Mouse (Mus musculus): Measurements from ENCODE around the gene Ly6g6d.
A peak's percentile ranks its signal among the peaks of the same experiment; 100 is the strongest.
"Not testable (repeated sequence)": the region's sequence is repeated elsewhere in the genome, so short reads cannot be mapped to it uniquely, and the experiment has no call there.

The Ly6g6d gene

GRCm38 (mm10) chr17:35077786-35078233 is at the start of gene Ly6g6d:
Gene Ly6g6d (minus strand): TSS chr17:35078065.
- DNase-seq (ENCODE audit: low spot score in 2 of 2) = no peak

GRCm38 (mm10) chr17:35127017-35127416 is 49.2 kb upstream of the Ly6g6d start:
- DNase-seq (ENCODE audit: low spot score in 2 of 2) = no peak

GRCm38 (mm10) chr17:35126206-35126611 is 48.3 kb upstream of the Ly6g6d start, which contains the start of gene D17H6S53E:
Gene D17H6S53E (plus strand): TSS chr17:35126373.
- DNase-seq (ENCODE audit: low spot score in 2 of 2) = peak; percentile 63 to 66

GRCm38 (mm10) chr17:35125578-35125977 is 47.7 kb upstream of the Ly6g6d start:
- DNase-seq (ENCODE audit: low spot score in 2 of 2) = no peak

GRCm38 (mm10) chr17:35125081-35125480 is 47.2 kb upstream of the Ly6g6d start:
- no peak for DNase-seq (ENCODE audit: low spot score in 2 of 2)

GRCm38 (mm10) chr17:35124261-35124896 is 46.5 kb upstream of the Ly6g6d start:
- not testable (repeated sequence) for DNase-seq (ENCODE audit: low spot score in 2 of 2)

- not testable (repeated sequence) for DNase-seq (ENCODE audit: low spot score in 2 of 2)
Measured at GRCm38 (mm10) chr17:35123287-35123686, 45.4 kb upstream of the Ly6g6d start.

- peak in 1 of 2 experiments; percentile 29 for DNase-seq (ENCODE audit: low spot score in 2 of 2)
Measured at GRCm38 (mm10) chr17:35121871-35122303, 44.0 kb upstream of the Ly6g6d start, which contains the start of gene Csnk2b. Gene Csnk2b (minus strand): TSS chr17:35122053.

GRCm38 (mm10) chr17:35121143-35121799 is 43.4 kb upstream of the Ly6g6d start, which contains the start of gene Gpank1:
Gene Gpank1 (plus strand): TSS chr17:35121455.
- peak; percentile 91 to 94 for DNase-seq (ENCODE audit: low spot score in 2 of 2)

- DNase-seq (ENCODE audit: low spot score in 2 of 2) = no peak
Measured at GRCm38 (mm10) chr17:35120745-35121142, 42.9 kb upstream of the Ly6g6d start.

GRCm38 (mm10) chr17:35115046-35116019 is 37.5 kb upstream of the Ly6g6d start, which contains the start of gene Ly6g5b:
Gene Ly6g5b (minus strand): TSS chr17:35115428.
- peak in 1 of 2 experiments; percentile 48 for DNase-seq (ENCODE audit: low spot score in 2 of 2)

- DNase-seq (ENCODE audit: low spot score in 2 of 2) = no peak
Measured at GRCm38 (mm10) chr17:35111774-35112173, 33.9 kb upstream of the Ly6g6d start.

GRCm38 (mm10) chr17:35108097-35108496 is 30.2 kb upstream of the Ly6g6d start, which contains the start of gene Ly6g5c:
Gene Ly6g5c (plus strand): TSS chr17:35108279.
- no peak for DNase-seq (ENCODE audit: low spot score in 2 of 2)

- no peak for DNase-seq (ENCODE audit: low spot score in 2 of 2)
Measured at GRCm38 (mm10) chr17:35106522-35106921, 28.7 kb upstream of the Ly6g6d start.

GRCm38 (mm10) chr17:35105740-35106389 is 28.0 kb upstream of the Ly6g6d start:
- DNase-seq (ENCODE audit: low spot score in 2 of 2) = peak in 1 of 2 experiments; percentile 37

GRCm38 (mm10) chr17:35104754-35105153 is 26.9 kb upstream of the Ly6g6d start:
- DNase-seq (ENCODE audit: low spot score in 2 of 2) = no peak

- DNase-seq (ENCODE audit: low spot score in 2 of 2) = no peak
Measured at GRCm38 (mm10) chr17:35104079-35104478, 26.2 kb upstream of the Ly6g6d start.

GRCm38 (mm10) chr17:35103221-35103690 is 25.4 kb upstream of the Ly6g6d start:
- DNase-seq (ENCODE audit: low spot score in 2 of 2) = no peak

GRCm38 (mm10) chr17:35102299-35102698 is 24.4 kb upstream of the Ly6g6d start:
- no peak for DNase-seq (ENCODE audit: low spot score in 2 of 2)

GRCm38 (mm10) chr17:35101161-35101560 is 23.3 kb upstream of the Ly6g6d start:
- DNase-seq (ENCODE audit: low spot score in 2 of 2) = no peak
